Mouse (Mus musculus) neural tube, embryonic 12.5 days (tissue): ENCODE results near the gene Bag1. TPM values are rescaled to one million over a fixed set of nuclear protein-coding genes. Genes with fewer than 3 reads are reported as not detected.

Experiments used
- ATAC-seq: fragments of 200-750 bp; cut with Nextera tagmentation; 2 replicates; pipeline ENCODE4 v1.8.0; 2017; ENCODE audit warnings: low read depth, mild to moderate bottlenecking, moderate TSS enrichment, moderate library complexity; ENCODE audit not compliant: low FRiP score
- H3K27ac ChIP-seq: fragments of 300-500 bp; sonication (generic); 2 replicates; pipeline ENCODE4 v1.5.1; 2016
- H3K27me3 ChIP-seq: fragments of 300-500 bp; sonication (generic); replicated peaks from 2 replicates; pipeline ENCODE4 v1.6.1; 2016; ENCODE audit warnings: mild to moderate bottlenecking
- H3K36me3 ChIP-seq: fragments of 300-500 bp; sonication (generic); 2 replicates; pipeline ENCODE4 v1.6.1; 2016; ENCODE audit warnings: mild to moderate bottlenecking
- H3K4me1 ChIP-seq: fragments of 300-500 bp; sonication (generic); 2 replicates; pipeline ENCODE4 v1.6.1; 2016
- H3K4me2 ChIP-seq: fragments of 300-500 bp; sonication (generic); replicated peaks from 2 replicates; pipeline ENCODE4 v1.6.1; 2016; ENCODE audit warnings: mild to moderate bottlenecking
- H3K4me3 ChIP-seq: fragments of 300-500 bp; sonication (generic); 2 replicates; pipeline ENCODE4 v1.5.1; 2016
- H3K9ac ChIP-seq: fragments of 300-500 bp; sonication (generic); 2 replicates; pipeline ENCODE4 v1.6.1; 2016; ENCODE audit warnings: mild to moderate bottlenecking
- H3K9me3 ChIP-seq: fragments of 300-500 bp; sonication (generic); 2 replicates; pipeline ENCODE4 v1.6.1; 2016; ENCODE audit warnings: mild to moderate bottlenecking
- WGBS: fragments of 180-500 bp; shearing (Covaris S2); methylation state at CpG from one replicate; pipeline ENCODE4 v1.1.7; 2016; 5-methylcytosine and 5-hydroxymethylcytosine counted together
- polyA plus RNA-seq: library from polyadenylated mRNA; unstranded; fragments of >200 nt; fragmentation: Nextera tagmentation; extraction: Ambion mirVana; gene quantifications from 2 replicates; pipeline ENCODE4 v1.2.1, GENCODE M21; 2016

The Bag1 gene
- polyA plus RNA-seq, 1 experiment from 2014 or later, result 242 TPM

DNA sequence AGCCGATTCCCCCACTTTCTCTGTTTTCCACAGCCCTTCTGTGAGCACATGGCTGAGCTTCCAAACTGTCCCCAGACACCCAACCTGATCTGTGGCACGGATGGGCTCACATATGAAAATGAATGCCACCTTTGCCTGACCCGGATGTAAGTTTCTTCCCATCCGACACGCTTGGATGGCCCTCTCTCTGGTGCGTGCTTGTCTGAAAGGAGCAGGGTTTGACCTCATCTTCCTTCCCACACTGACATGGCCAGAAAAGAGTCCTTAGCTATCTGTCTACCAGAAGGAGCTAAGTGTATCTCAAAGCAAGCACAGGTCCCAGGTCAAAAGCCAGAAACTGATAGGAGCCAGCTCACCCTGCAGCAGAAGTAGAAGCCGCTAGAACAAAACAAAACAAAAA is 19.0 kb downstream of the Bag1 start:
- H3K4me2 ChIP-seq, result no peak overlapping the region
- H3K36me3 ChIP-seq, result peaks cover 18% of the 10 kb centered on the region
- H3K4me3 ChIP-seq, result no peak overlapping the region
- no peak for ATAC-seq
- 86% methylated on average over 7 of the region's 7 CpGs for WGBS
- no peaks in the 10 kb centered on the region for H3K9me3 ChIP-seq
- H3K4me1 ChIP-seq, result no peaks in the 10 kb centered on the region
- H3K27ac ChIP-seq, result no peak overlapping the region
- H3K9ac ChIP-seq, result no peak overlapping the region
- no peaks in the 10 kb centered on the region for H3K27me3 ChIP-seq

DNA sequence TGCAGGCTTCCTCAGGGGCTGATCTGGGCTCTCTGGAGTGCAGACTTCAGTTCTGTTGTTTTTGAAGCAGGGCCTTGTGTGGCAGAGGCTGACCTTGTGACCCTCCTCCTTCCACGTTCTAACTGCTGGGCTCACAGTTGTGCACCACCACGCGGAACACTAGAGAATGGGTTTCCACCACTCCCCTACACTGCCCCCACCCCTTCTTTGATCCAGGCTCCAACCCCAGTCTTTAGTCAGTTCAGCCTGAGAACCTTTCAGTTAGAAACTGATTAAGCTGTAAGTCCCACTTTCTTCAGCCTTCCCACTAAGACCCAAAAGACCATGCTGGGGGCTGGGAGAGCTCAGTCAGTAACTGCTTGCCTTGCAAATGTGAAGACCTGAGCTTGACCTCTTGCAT is 22.5 kb downstream of the Bag1 start:
- H3K4me1 ChIP-seq, result no peaks in the 10 kb centered on the region
- no peaks in the 10 kb centered on the region for H3K36me3 ChIP-seq
- no peaks in the 10 kb centered on the region for H3K27me3 ChIP-seq
- no peaks in the 10 kb centered on the region for H3K9me3 ChIP-seq
- H3K4me2 ChIP-seq, result no peak overlapping the region
- no peak overlapping the region for H3K9ac ChIP-seq
- ATAC-seq, result no peak
- H3K4me3 ChIP-seq, result no peak overlapping the region
- WGBS, result 64% methylated on average over 3 of the region's 3 CpGs
- no peak overlapping the region for H3K27ac ChIP-seq

DNA sequence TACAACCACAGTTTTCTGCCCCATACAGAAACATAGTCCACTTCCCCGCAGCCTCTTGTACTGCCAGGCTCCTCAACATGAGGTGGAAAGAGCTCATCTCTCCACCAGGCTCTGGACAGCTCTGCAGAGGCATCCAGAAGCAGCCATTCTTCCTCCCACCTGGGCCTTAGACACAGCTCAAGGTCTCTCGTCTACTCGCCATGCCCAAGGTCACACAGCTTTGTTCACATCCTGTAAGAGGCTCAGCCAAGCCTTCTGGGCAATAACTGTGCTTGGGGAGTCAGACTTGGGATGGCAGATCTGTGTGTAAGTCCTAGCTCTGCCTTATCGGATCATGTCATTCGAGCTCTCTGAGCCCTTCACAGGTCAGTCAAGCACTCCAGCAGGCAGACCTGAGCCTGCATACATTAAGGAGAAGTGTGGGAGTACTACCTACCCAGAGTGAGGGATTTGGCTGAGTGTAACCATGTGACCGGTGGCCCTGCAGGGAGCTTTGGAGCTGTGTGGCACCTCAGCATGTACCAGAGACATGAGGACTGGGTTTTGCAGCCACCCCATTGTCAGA is 24.9 kb downstream of the Bag1 start:
- Histone ChIP-seq H3K27ac (no peak overlapping the region), H3K27me3 (no peaks in the 10 kb centered on the region), H3K9me3 (no peaks in the 10 kb centered on the region), H3K4me1 (no peaks in the 10 kb centered on the region), H3K36me3 (no peaks in the 10 kb centered on the region), H3K4me3 (no peak overlapping the region), H3K9ac (no peak overlapping the region), H3K4me2 (no peak overlapping the region)
- 89% methylated on average over 6 of the region's 6 CpGs for WGBS
- no peak for ATAC-seq

DNA sequence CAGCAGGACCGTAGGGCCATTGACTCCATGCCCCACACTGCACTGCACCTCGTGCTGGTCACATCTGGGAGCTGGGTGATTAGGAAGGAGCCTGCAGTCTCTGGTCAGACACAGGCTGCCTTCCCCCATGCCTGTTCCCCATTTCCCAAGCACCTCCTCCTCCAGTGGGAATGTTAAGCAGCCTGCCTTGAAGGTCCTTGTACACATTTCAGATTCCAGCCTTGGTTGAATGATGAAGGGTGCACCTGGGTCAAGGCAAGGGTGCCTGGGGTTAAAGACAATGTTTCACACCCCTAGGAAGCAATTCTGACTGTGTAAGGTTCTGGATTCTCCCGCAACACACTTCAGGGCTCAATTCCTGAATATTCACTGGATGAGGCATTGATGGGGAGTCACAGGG is 26.8 kb downstream of the Bag1 start:
- Histone ChIP-seq H3K36me3 (no peaks in the 10 kb centered on the region), H3K27ac (no peak overlapping the region), H3K4me2 (no peak overlapping the region), H3K4me3 (no peak overlapping the region), H3K27me3 (no peaks in the 10 kb centered on the region), H3K9ac (no peak overlapping the region), H3K9me3 (no peaks in the 10 kb centered on the region), H3K4me1 (no peaks in the 10 kb centered on the region)
- no peak for ATAC-seq
- WGBS, result 68% methylated on average over 3 of the region's 3 CpGs

DNA sequence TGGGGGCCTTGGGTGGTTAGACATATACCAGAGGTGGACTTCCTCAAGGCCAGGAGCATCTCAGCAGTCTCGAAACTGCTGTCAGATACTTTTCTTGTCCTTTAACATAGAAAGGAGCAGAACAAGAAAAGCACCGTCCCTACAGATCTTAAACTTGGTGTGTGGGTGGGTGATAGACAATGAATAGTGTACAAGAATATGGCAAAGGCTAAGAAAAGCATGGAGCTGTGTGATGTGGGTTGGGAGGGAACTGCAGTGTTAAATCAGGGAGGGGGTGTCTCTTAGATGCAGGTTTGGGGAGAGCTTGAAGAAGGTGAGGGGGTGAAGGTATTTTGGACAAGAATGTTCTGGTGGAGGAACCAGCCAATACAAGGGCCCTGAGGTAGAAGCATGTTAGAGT is 27.5 kb downstream of the Bag1 start:
- H3K9ac ChIP-seq, result no peak overlapping the region
- no peak overlapping the region for H3K4me3 ChIP-seq
- no peaks in the 10 kb centered on the region for H3K27me3 ChIP-seq
- no peaks in the 10 kb centered on the region for H3K4me1 ChIP-seq
- H3K4me2 ChIP-seq, result no peak overlapping the region
- no peak for ATAC-seq
- no peaks in the 10 kb centered on the region for H3K36me3 ChIP-seq
- WGBS, result 79% methylated on average over 2 of the region's 2 CpGs
- no peak overlapping the region for H3K27ac ChIP-seq
- H3K9me3 ChIP-seq, result no peaks in the 10 kb centered on the region

DNA sequence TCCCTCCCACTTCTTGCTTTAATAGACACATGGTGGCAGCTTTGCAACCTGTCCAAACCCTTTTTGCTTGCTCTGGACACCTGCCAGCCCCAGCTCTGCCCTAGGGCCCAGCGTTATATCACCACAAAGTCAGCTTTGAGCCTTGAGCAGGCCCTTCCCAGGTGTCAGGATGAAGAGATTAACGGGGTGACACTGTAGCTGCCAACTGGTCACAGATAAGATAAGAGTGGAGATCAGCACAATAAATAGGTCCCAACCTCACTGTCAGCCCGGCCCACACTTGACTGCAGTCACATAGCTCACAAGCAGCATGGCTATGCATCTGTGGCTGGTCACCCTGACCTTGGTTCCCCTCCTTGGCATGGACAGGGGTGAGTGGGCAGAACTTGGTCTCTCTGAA is 28.3 kb downstream of the Bag1 start, which contains the start of gene Spink4:
TSS of gene Spink4 (plus strand) at position 268 of the 400 bp plus-strand sequence.
- Histone ChIP-seq H3K4me3 (no peak within 1 kb of the TSS), H3K4me1 (no peaks in the 10 kb centered on the region), H3K9ac (no peak within 1 kb of the TSS), H3K4me2 (no peak within 1 kb of the TSS), H3K27me3 (no peaks in the 10 kb centered on the region), H3K27ac (no peak within 1 kb of the TSS), H3K36me3 (no peaks in the 10 kb centered on the region), H3K9me3 (no peaks in the 10 kb centered on the region)
- 76% methylated on average over 3 of the region's 3 CpGs for WGBS
- no peak for ATAC-seq

GRCm38 (mm10) chr4:40916592-40917155 is 31.4 kb downstream of the Bag1 start:
- H3K4me1 ChIP-seq, result no peaks in the 10 kb centered on the region
- ATAC-seq, result no peak
- no peaks in the 10 kb centered on the region for H3K36me3 ChIP-seq
- H3K9me3 ChIP-seq, result no peaks in the 10 kb centered on the region
- 89% methylated on average over 7 of the region's 7 CpGs for WGBS
- H3K9ac ChIP-seq, result no peak overlapping the region
- H3K27me3 ChIP-seq, result no peaks in the 10 kb centered on the region
- H3K27ac ChIP-seq, result no peak overlapping the region
- H3K4me3 ChIP-seq, result no peak overlapping the region
- H3K4me2 ChIP-seq, result no peak overlapping the region

GRCm38 (mm10) chr4:40915947-40916346 is 32.1 kb downstream of the Bag1 start:
- H3K4me2 ChIP-seq, result no peak overlapping the region
- no peaks in the 10 kb centered on the region for H3K36me3 ChIP-seq
- no peak overlapping the region for H3K9ac ChIP-seq
- H3K27ac ChIP-seq, result no peak overlapping the region
- no peaks in the 10 kb centered on the region for H3K27me3 ChIP-seq
- H3K9me3 ChIP-seq, result no peaks in the 10 kb centered on the region
- no peak overlapping the region for H3K4me3 ChIP-seq
- no peak for ATAC-seq
- 75% methylated on average over 5 of the region's 5 CpGs for WGBS
- H3K4me1 ChIP-seq, result no peaks in the 10 kb centered on the region

GRCm38 (mm10) chr4:40914287-40914867 is 33.7 kb downstream of the Bag1 start:
- no peaks in the 10 kb centered on the region for H3K27me3 ChIP-seq
- no peaks in the 10 kb centered on the region for H3K9me3 ChIP-seq
- H3K36me3 ChIP-seq, result no peaks in the 10 kb centered on the region
- H3K4me2 ChIP-seq, result no peak overlapping the region
- H3K4me3 ChIP-seq, result no peak overlapping the region
- H3K27ac ChIP-seq, result no peak overlapping the region
- no peak overlapping the region for H3K9ac ChIP-seq
- H3K4me1 ChIP-seq, result no peaks in the 10 kb centered on the region
- ATAC-seq, result no peak

GRCm38 (mm10) chr4:40908261-40908969 is 39.7 kb downstream of the Bag1 start:
- Histone ChIP-seq H3K9ac (no peak overlapping the region), H3K4me2 (no peak overlapping the region), H3K36me3 (no peaks in the 10 kb centered on the region), H3K4me3 (no peak overlapping the region), H3K9me3 (no peaks in the 10 kb centered on the region), H3K27me3 (no peaks in the 10 kb centered on the region), H3K4me1 (no peaks in the 10 kb centered on the region), H3K27ac (no peak overlapping the region)
- WGBS, result 53% methylated on average over 20 of the region's 20 CpGs
- ATAC-seq, result no peak

DNA sequence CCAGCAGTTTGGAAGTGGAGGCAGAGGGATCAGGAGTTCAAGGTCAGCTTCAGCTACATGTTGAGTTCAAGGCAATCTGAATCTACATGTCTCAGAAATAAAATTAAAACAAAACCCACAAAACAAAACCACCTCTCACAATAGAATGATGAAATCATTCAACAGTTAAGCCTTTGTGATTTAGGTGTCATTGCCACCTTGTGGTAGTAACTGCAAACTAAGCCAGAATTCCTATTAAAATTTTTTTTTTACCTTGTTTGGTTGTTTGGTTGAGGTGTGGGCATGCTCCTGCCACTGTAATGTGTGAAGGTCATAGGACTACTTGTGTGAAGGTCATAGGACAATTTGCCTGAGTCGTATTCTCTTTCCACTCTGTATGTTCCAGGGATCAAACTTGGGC is 41.8 kb downstream of the Bag1 start:
- H3K9me3 ChIP-seq, result no peaks in the 10 kb centered on the region
- H3K27ac ChIP-seq, result no peak overlapping the region
- no peak overlapping the region for H3K9ac ChIP-seq
- 63% methylated on average over 1 of the region's 1 CpGs for WGBS
- no peak overlapping the region for H3K4me3 ChIP-seq
- H3K36me3 ChIP-seq, result no peaks in the 10 kb centered on the region
- no peak for ATAC-seq
- no peaks in the 10 kb centered on the region for H3K4me1 ChIP-seq
- H3K27me3 ChIP-seq, result no peaks in the 10 kb centered on the region
- H3K4me2 ChIP-seq, result no peak overlapping the region

DNA sequence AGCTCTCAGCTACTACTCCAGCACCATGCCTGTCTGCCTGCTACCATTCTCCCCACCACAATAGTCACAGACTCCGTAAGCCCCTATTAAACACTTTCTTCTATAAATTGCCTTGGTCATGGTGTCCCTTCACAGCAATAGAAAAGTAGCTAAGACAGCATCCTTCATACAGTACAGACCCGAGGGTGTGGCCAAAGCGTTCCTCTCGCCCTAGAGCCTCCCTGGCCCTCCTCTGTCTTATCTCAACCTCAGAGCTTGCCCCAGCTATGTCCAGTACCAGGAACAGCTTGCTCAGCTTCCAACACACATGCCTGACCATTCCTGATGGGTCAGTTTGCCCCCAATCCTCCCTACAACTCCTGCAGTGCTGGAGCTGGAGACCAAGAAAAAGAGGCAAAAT is 47.5 kb downstream of the Bag1 start:
- no peaks in the 10 kb centered on the region for H3K4me1 ChIP-seq
- ATAC-seq, result no peak

More for the DNA sequence above, 47.5 kb downstream of the Bag1 start:
- H3K27ac ChIP-seq, result no peak overlapping the region
- no peaks in the 10 kb centered on the region for H3K27me3 ChIP-seq
- no peaks in the 10 kb centered on the region for H3K36me3 ChIP-seq
- H3K4me2 ChIP-seq, result no peak overlapping the region
- H3K4me3 ChIP-seq, result no peak overlapping the region
- no peak overlapping the region for H3K9ac ChIP-seq
- WGBS, result 83% methylated on average over 4 of the region's 4 CpGs
- no peaks in the 10 kb centered on the region for H3K9me3 ChIP-seq
